Mouse (Mus musculus) left cerebral cortex, adult 2 months (tissue): ENCODE measurements around the gene Omt2a. TPM values are rescaled to one million over a fixed set of nuclear protein-coding genes. Genes with fewer than 3 reads are reported as not detected.
"Not testable (repeated sequence)": the region's sequence is repeated elsewhere in the genome, so short reads cannot be mapped to it uniquely, and the experiment has no call there.

ENCODE experiments used
- DNase-seq, 2 experiments: peaks; one replicate each; pipeline ENCODE4 v3.0.0; 2021 to 2022; ENCODE audit warnings: low spot score in 2 of 2, mixed read lengths in 1 of 2; ENCODE audit errors: extremely low spot score in 1 of 2
- H3K27ac ChIP-seq: fragments of 200-600 bp; 2 replicates; pipeline ENCODE4 v1.8.1; 2022
- H3K4me3 ChIP-seq: fragments of 200-600 bp; 2 replicates; pipeline ENCODE4 v1.8.1; 2022
- CTCF ChIP-seq: fragments of 200-600 bp; IDR thresholded peaks from 2 replicates; pipeline ENCODE4 v1.8.1; 2022; ENCODE audit warnings: antibody characterized with exemption, mild to moderate bottlenecking, moderate library complexity
- intact Hi-C: fragments of 180-260 bp; cut with DNase I; formaldehyde crosslinking; loops from one replicate; pipeline ENCODE4 v1.15.1; 2025
- long read RNA-seq, 2 experiments: library from polyadenylated mRNA; stranded (forward); transcript quantifications; one replicate each; pipeline ENCODE4 v2.0.0; 2021; ENCODE audit warnings: borderline mapping rate in 2 of 2
- total RNA-seq, 2 experiments: library from RNA; stranded (reverse); gene quantifications; 2 replicates each; pipeline ENCODE4 v1.2.3; 2021

Omt2a gene
- total RNA-seq = not detected
- long read RNA-seq, experiment 1 = 0 reads
- long read RNA-seq, experiment 2 = 0 reads

GRCm38 (mm10) chr9:78314696-78315095, at the start of gene Omt2a:
Gene Omt2a, minus strand, starts transcription at chr9:78314796.
- intact Hi-C loops = no loop called here
- H3K4me3 ChIP-seq = no peak within 1 kb of the TSS
- no peak within 1 kb of the TSS for H3K27ac ChIP-seq
- TF ChIP-seq CTCF = no peak
- DNase-seq = no peak

DNA sequence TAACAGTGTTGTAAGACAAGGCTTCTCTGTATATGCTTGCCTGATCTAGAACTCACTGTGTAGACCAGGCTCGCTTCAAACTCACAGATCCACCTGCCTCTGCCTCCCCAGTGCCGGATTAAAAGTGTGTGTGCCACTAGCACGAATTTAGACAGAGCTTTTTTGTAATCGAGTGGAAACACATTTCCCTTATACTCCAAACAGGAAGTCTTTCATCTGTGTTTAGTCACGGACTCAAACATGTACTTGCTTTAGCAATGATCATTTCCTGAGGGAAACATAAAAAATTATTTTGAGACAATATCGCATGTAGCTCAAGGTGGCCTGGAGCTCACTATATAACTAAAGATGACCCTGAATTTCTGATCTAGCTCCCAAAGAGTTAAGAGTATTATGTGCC, 48.8 kb upstream of the Omt2a start:
- DNase-seq = no peak
- Histone ChIP-seq H3K27ac (no peak overlapping the region), H3K4me3 (no peak overlapping the region)
- intact Hi-C loops = no loop called here
- no peak for TF ChIP-seq CTCF

DNA sequence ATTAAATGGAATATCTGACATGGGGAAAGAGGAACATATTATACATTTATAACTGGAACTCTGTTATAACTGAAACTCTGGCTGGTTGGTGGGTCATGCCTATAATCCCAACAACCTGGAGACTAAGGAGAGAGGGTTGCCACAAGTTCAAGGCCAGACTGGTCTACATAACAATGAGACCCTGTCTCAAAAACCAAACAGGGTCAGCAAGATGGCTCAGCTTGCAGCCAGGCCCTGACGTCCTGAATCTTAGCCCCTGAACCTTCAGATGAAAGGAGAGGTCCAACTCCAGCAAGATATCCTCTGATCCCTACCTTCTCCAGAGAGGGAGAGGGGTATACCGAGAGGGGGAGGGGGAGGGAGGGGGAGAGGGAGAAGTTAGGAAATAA, 45.9 kb upstream of the Omt2a start:
- Histone ChIP-seq H3K4me3 (no peak overlapping the region), H3K27ac (no peak overlapping the region)
- no peak for DNase-seq
- no peak for TF ChIP-seq CTCF
- intact Hi-C loops = no loop called here

- no peak for DNase-seq
- Histone ChIP-seq H3K4me3 (no peak overlapping the region), H3K27ac (no peak overlapping the region)
- intact Hi-C loops = loop anchor here (5.0 kb wide), 1 partner anchor 77 kb away; no protein-coding TSS in a partner anchor
- no peak for TF ChIP-seq CTCF
Observed at GRCm38 (mm10) chr9:78359750-78360483, 45.3 kb upstream of the Omt2a start.

DNA sequence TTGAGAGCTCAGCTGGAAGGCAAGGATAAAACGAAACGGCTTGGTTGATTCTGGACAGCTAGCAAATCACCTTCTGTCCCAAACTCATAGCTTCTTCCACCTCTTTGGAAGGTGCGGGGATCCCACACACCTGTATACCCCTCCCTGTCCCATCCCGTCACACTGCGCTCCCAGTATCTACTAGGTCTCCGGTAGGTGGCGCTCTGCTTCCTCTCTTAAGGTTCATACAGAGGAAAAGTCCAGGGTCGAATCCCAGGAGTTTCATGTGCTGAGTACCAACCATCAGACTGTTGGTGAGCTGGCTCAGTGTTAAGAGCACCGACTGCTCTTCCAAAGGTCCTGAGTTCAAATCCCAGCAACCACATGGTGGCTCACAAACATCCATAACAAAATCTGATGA, 43.5 kb upstream of the Omt2a start:
- H3K4me3 ChIP-seq = no peak overlapping the region
- peak; percentile 38 to 45 for DNase-seq
- no peak overlapping the region for H3K27ac ChIP-seq
- peak; percentile 73 for TF ChIP-seq CTCF
- intact Hi-C loops = loop anchor here (5.0 kb wide), 1 partner anchor 79 kb away; no protein-coding TSS in a partner anchor

DNA sequence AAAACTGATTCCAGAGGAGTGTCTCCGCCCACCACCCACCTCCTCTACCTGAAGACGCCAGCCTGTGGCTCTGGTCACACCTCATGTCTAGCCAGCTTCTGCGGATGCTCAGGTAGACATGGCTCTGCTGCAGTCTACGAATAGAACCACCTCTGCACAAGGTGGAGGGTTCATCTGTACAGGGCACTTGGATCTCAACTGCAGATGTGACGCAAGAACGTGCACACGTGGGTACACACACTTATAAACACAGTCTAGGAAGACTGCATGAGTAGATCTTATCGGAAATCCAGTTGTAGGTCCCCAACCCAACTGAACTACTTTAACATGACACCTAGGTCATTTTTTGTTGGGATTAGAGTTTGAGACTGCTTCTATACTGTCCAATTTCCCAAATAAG, 41.0 kb upstream of the Omt2a start, which contains the start of gene Gsta2:
Gsta2 (minus strand) TSS at position 178 of the 400 bp plus-strand sequence.
- TF ChIP-seq CTCF = no peak
- H3K4me3 ChIP-seq = no peak within 1 kb of the TSS
- H3K27ac ChIP-seq = no peak within 1 kb of the TSS
- intact Hi-C loops = loop anchor here (1.0 to 5.0 kb wide), 2 partner anchors 82 to 135 kb away; no protein-coding TSS in a partner anchor
- DNase-seq = no peak

DNA sequence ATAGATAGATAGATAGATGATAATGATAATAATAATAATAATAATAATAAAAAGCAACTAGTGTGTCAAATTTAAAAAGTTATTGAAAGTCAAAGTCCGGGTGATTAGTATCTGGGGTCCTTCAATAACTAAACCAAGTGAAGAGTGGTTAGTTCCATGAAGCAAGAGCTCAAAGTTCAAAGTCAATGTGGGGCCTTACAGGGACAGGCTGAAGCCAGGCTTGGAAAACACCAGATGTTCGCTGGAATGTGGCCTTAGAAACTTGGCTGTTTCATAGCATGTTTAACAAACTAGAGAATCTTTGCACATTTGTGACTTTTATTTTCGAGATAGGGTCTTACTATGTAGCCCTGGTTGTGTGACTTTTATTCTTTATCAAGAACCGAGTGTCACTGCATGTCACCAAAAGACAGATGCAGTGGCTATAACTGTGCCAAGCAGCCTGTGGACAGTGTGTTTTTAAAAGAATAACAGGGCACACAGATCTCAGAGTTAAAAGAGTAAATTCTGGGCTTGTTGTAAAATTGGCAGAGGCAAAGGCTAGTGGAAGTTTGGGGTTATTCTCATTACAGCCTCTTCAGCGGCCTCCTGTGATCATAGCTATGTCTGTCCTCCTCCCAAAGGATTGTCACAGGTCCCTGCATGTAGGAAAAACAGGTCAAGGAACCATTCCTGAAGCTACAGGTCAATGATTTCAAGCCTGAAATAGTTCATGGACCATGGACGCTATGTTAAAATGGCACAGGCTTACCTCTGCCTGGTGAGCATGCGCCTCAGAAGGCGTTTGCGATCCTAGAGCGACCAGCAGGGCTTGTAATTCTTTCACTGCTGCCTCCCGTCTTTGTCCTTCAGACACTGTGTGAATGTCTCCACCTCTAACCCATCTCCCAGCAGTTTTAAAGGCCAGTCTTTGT, 40.3 kb upstream of the Omt2a start:
- H3K27ac ChIP-seq = no peak overlapping the region
- intact Hi-C loops = loop anchor here (1.0 to 5.0 kb wide), 2 partner anchors 82 to 135 kb away; no protein-coding TSS in a partner anchor
- DNase-seq = no peak
- no peak for TF ChIP-seq CTCF
- H3K4me3 ChIP-seq = no peak overlapping the region

DNA sequence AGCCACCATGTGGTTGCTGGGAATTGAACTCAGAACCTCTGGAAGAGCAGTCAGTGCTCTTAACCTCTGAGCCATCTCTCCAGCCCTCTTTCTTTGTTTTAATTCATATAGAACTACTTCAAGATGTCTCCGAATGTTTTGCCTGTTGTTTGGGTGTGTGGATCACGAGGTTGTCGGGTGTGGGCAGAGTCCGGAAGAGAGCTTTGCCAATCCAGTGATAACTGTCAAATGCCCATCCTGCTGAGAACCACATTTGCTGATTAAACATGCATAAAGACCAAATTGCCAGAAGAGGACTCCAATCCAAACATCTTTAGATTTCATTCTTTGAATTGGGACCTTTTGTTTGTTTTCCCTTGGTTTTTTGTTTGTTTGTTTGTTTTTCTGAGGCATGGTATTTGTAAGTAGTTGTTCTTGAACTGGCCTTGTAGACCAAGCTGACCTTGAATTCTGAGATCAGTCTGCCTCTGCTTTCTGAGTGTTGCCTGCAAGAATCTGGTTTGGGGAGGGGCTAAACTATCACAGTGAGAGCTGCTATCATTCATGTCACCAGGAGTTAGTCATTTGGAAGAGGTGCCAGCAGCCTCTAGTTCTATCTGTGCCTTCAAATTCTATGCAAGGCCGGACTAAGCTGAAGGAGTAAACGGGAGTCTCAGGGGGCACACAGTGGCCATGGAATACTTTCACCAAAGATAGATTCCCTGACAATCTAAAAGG, 37.1 kb upstream of the Omt2a start:
- no peak overlapping the region for H3K27ac ChIP-seq
- H3K4me3 ChIP-seq = no peak overlapping the region
- no peak for TF ChIP-seq CTCF
- no peak for DNase-seq
- intact Hi-C loops = no loop called here

GRCm38 (mm10) chr9:78350007-78350406, 35.4 kb upstream of the Omt2a start:
- H3K4me3 ChIP-seq, H3K27ac ChIP-seq, intact Hi-C loops, DNase-seq: not testable (repeated sequence)

DNA sequence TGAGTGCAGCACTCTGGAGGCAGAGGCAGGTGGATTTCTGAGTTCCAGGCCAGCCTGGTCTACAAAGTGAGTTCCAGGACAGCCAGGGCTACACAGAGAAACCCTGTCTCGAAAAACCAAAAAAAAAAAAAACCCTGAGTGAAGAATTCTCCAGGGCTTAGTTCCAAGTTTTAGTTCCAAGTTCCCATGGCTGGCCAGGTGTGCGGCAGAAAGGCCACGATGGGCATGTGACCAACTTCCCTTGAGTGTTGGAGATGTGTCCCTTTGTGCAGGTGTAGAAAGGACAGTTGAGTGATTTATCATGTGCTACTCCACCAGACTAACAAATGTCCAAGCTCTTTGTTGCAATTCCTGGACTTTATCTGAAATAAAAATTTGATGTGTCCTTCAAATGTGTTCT, 34.5 kb upstream of the Omt2a start:
- not testable (repeated sequence) for H3K27ac ChIP-seq, DNase-seq, H3K4me3 ChIP-seq
- intact Hi-C loops = loop anchor here (10.0 kb wide), 1 partner anchor 54 kb away; no protein-coding TSS in a partner anchor

GRCm38 (mm10) chr9:78348206-78349004, 33.8 kb upstream of the Omt2a start:
- intact Hi-C loops = loop anchor here (10.0 kb wide), 1 partner anchor 54 kb away; no protein-coding TSS in a partner anchor
- not testable (repeated sequence) for H3K4me3 ChIP-seq, H3K27ac ChIP-seq, DNase-seq
